Mouse (Mus musculus): ENCODE data around the gene Zmym4.

- no peak for TF ChIP-seq CTCF (IDR thresholded peaks at IDR 0.05; ENCODE audit: low read depth)
- no peak for TF ChIP-seq EP300 (IDR thresholded peaks at IDR 0.05; ENCODE audit: low read depth)
Measured at GRCm38 (mm10) chr4:127000601-127001105, 32.7 kb upstream of the Zmym4 start.
